Mouse (Mus musculus) liver, adult 2 months (tissue): Measurements from ENCODE around the gene Drg2. TPM values are rescaled to one million over a fixed set of nuclear protein-coding genes. Genes with fewer than 3 reads are reported as not detected.

Experiments used
- DNase-seq: peaks from one replicate; pipeline ENCODE4 v3.0.0-alpha.2; 2011; ENCODE audit warnings: low read depth, low spot score; ENCODE audit errors: extremely low read depth
- H3K27ac ChIP-seq: fragments of 200-500 bp; replicated peaks from 2 replicates; pipeline ENCODE4 v1.5.1; 2012; ENCODE audit warnings: low read depth, mild to moderate bottlenecking, control low read depth, inconsistent platforms, low read length; ENCODE audit not compliant: insufficient read depth
- H3K27me3 ChIP-seq: fragments of 200-500 bp; 2 replicates; pipeline ENCODE4 v1.6.1; 2012; ENCODE audit warnings: mild to moderate bottlenecking, moderate library complexity, low read length, inconsistent platforms; ENCODE audit not compliant: control insufficient read depth, insufficient read depth
- H3K36me3 ChIP-seq: fragments of 200-500 bp; 2 replicates; pipeline ENCODE4 v1.6.1; 2012; ENCODE audit warnings: low read length, inconsistent platforms; ENCODE audit not compliant: control insufficient read depth, insufficient read depth
- H3K4me1 ChIP-seq: fragments of 200-500 bp; 2 replicates; pipeline ENCODE4 v1.6.1; 2011; ENCODE audit warnings: low read length; ENCODE audit not compliant: control insufficient read depth, insufficient read depth
- H3K4me3 ChIP-seq: fragments of 200-500 bp; 2 replicates; pipeline ENCODE4 v1.5.1; 2011; ENCODE audit warnings: low read depth, mild to moderate bottlenecking, control low read depth, low read length, moderate library complexity; ENCODE audit not compliant: insufficient read depth
- H3K79me2 ChIP-seq: fragments of 200-500 bp; 2 replicates; pipeline ENCODE4 v1.6.1; 2012; ENCODE audit warnings: inconsistent platforms, mild to moderate bottlenecking, low read length, moderate library complexity; ENCODE audit not compliant: control insufficient read depth, insufficient read depth
- H3K9ac ChIP-seq: fragments of 200-500 bp; 2 replicates; pipeline ENCODE4 v1.6.1; 2012; ENCODE audit warnings: low read depth, mild to moderate bottlenecking, control low read depth, inconsistent platforms, low read length
- CTCF ChIP-seq: fragments of 200-500 bp; IDR thresholded peaks from 2 replicates; pipeline ENCODE4 v1.5.1; 2011; ENCODE audit warnings: low read depth, low read length, control low read depth
- POLR2A ChIP-seq: fragments of 200-500 bp; IDR thresholded peaks from 2 replicates; pipeline ENCODE4 v1.6.1; 2011; ENCODE audit warnings: low read length, control low read depth; ENCODE audit not compliant: insufficient read depth; ENCODE audit errors: extremely low read depth
- WGBS: fragments of 180-500 bp; shearing (Covaris S2); methylation state at CpG from one replicate; pipeline ENCODE4 v1.1.7; 2018; 5-methylcytosine and 5-hydroxymethylcytosine counted together
- polyA plus RNA-seq: library from polyadenylated mRNA; depleted of rRNA; stranded (reverse); fragments of >200 nt; gene quantifications from 2 replicates; pipeline ENCODE4 v1.2.3, GENCODE M21; 2012; rRNA removed
- total RNA-seq: library from RNA; depleted of rRNA; stranded (reverse); fragments of >200 nt; gene quantifications from 2 replicates; pipeline ENCODE4 v1.2.3, GENCODE M21; 2014; rRNA removed

The Drg2 gene
- 29.1 and 36.6 TPM in 2 replicates for total RNA-seq
- 40.1 and 41.7 TPM in 2 replicates for polyA plus RNA-seq

- Histone ChIP-seq H3K27ac (peak within 1 kb of the TSS; percentile 27; the same call in 1 of the 2 replicates), H3K79me2 (0 out of 2 replicates have a peak, but pooled peaks cover 3% of the 10 kb centered on the region), H3K4me1 (peaks cover 6% of the 10 kb centered on the region), H3K9ac (peak within 1 kb of the TSS; percentile 76), H3K27me3 (no peaks in the 10 kb centered on the region), H3K36me3 (no peaks in the 10 kb centered on the region; the same call in 1 of the 2 replicates), H3K4me3 (peak within 1 kb of the TSS; percentile 81)
- peak; percentile 82 for DNase-seq
- TF ChIP-seq POLR2A (peak; percentile 59), CTCF (no peak)
- WGBS = 4% methylated on average over 27 of the region's 27 CpGs
Measured at GRCm38 (mm10) chr11:60454080-60454744, at the start of gene Drg2. TSS of gene Drg2 (plus strand) at chr11:60454591.

- H3K4me3 ChIP-seq = no peak overlapping the region
- no peak overlapping the region for H3K9ac ChIP-seq
- no peak for DNase-seq
- H3K27me3 ChIP-seq = no peaks in the 10 kb centered on the region
- H3K27ac ChIP-seq = no peak overlapping the region
- peaks cover under 1% of the 10 kb centered on the region; the same call in 1 of the 2 replicates for H3K79me2 ChIP-seq
- 97% methylated on average over 1 of the region's 1 CpGs for WGBS
- H3K4me1 ChIP-seq = peaks cover 7% of the 10 kb centered on the region
- no peak for TF ChIP-seq POLR2A
- peaks cover 43% of the 10 kb centered on the region for H3K36me3 ChIP-seq
Measured at GRCm38 (mm10) chr11:60406606-60407005, 47.8 kb upstream of the Drg2 start.

GRCm38 (mm10) chr11:60412173-60412572 is 42.2 kb upstream of the Drg2 start:
- WGBS = 6% methylated on average over 3 of the region's 3 CpGs
- peaks cover 16% of the 10 kb centered on the region for H3K36me3 ChIP-seq
- H3K4me1 ChIP-seq = peaks cover 6% of the 10 kb centered on the region
- peak; percentile 60 for DNase-seq
- H3K27ac ChIP-seq = no peak overlapping the region
- H3K79me2 ChIP-seq = peaks cover 7% of the 10 kb centered on the region; the same call in 1 of the 2 replicates
- TF ChIP-seq CTCF = peak; percentile 47
- TF ChIP-seq POLR2A = no peak
- H3K4me3 ChIP-seq = no peak overlapping the region
- H3K27me3 ChIP-seq = no peaks in the 10 kb centered on the region
- no peak overlapping the region for H3K9ac ChIP-seq

DNA sequence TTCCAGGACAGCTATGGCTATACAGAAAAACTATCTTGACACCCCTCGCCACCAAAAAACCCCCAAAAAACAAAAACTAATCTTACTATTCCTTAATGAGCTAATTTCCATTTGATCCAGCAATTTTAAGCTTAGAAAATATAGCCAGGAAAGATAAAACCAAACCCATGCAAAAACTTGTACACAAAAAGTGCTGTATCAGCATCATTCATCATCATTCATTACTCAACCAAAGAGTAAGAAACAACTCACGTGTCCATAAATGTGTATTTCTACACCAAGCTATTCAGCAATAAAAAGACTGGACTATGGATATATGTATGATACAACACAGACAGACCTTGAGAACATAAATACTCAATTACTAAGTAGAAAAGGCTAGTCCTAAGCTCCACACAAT is 41.5 kb upstream of the Drg2 start:
- no peak for TF ChIP-seq CTCF
- TF ChIP-seq POLR2A = no peak
- Histone ChIP-seq H3K27me3 (no peaks in the 10 kb centered on the region), H3K9ac (no peak overlapping the region), H3K36me3 (peaks cover 12% of the 10 kb centered on the region; the same call in 1 of the 2 replicates), H3K27ac (no peak overlapping the region), H3K4me1 (peaks cover 6% of the 10 kb centered on the region), H3K4me3 (no peak overlapping the region), H3K79me2 (peaks cover 11% of the 10 kb centered on the region; the same call in 1 of the 2 replicates)
- no peak for DNase-seq
- WGBS = 73% methylated on average over 2 of the region's 2 CpGs

GRCm38 (mm10) chr11:60416590-60416962 is 37.8 kb upstream of the Drg2 start:
- TF ChIP-seq POLR2A (no peak), CTCF (no peak)
- Histone ChIP-seq H3K27ac (peak overlapping the region; percentile 66), H3K36me3 (no peaks in the 10 kb centered on the region), H3K27me3 (no peaks in the 10 kb centered on the region), H3K79me2 (peaks cover 14% of the 10 kb centered on the region; the same call in 1 of the 2 replicates), H3K9ac (peak overlapping the region; percentile 74), H3K4me1 (peaks cover 9% of the 10 kb centered on the region), H3K4me3 (peak overlapping the region; percentile 73)
- under 1% methylated on average over 21 of the region's 21 CpGs for WGBS
- DNase-seq = no peak
